Mouse (Mus musculus): ENCODE measurements around the gene Cd68. TPM values are rescaled to one million over a fixed set of nuclear protein-coding genes. Genes with fewer than 3 reads are reported as not detected.
A peak's percentile ranks its signal among the peaks of the same experiment; 100 is the strongest.

The Cd68 gene
- polyA plus RNA-seq, 1 experiment from 2014 or later: 35.4 TPM

GRCm38 (mm10) chr11:69697396-69697795 is 31.4 kb upstream of the Cd68 start:
- Histone ChIP-seq H3K9ac (ENCODE audit: low read depth, low read length) (no peak overlapping the region), H3K4me3 (ENCODE audit: low read depth, low read length) (no peak overlapping the region), H3K27me3 (ENCODE audit: control insufficient read depth, insufficient read depth, low read depth, low read length) (no peaks in the 10 kb centered on the region; the same call in 1 of the 2 replicates), H3K9me3 (replicated peaks; ENCODE audit: control insufficient read depth, low read length) (no peaks in the 10 kb centered on the region), H3K27ac (ENCODE audit: low read length) (no peak overlapping the region), H3K36me3 (ENCODE audit: control insufficient read depth, insufficient read depth) (no peaks in the 10 kb centered on the region), H3K4me2 (ENCODE audit: low read depth, low read length) (no peak overlapping the region), H3K4me1 (ENCODE audit: control insufficient read depth, low read depth, low read length) (peaks cover 5% of the 10 kb centered on the region)
- no peak for ATAC-seq (ENCODE audit: low read depth)
- 85% methylated on average over 3 of the region's 3 CpGs for WGBS (ENCODE audit: insufficient replicate concordance)

- Histone ChIP-seq H3K4me3 (ENCODE audit: low read depth, low read length) (peak within 1 kb of the TSS; percentile 57), H3K9ac (ENCODE audit: low read depth, low read length) (peak within 1 kb of the TSS; percentile 57), H3K27me3 (ENCODE audit: control insufficient read depth, insufficient read depth, low read depth, low read length) (no peaks in the 10 kb centered on the region; the same call in 1 of the 2 replicates), H3K4me1 (ENCODE audit: control insufficient read depth, low read depth, low read length) (peaks cover 8% of the 10 kb centered on the region), H3K9me3 (replicated peaks; ENCODE audit: control insufficient read depth, low read length) (no peaks in the 10 kb centered on the region), H3K27ac (ENCODE audit: low read length) (peak within 1 kb of the TSS; percentile 54), H3K36me3 (ENCODE audit: control insufficient read depth, insufficient read depth) (no peaks in the 10 kb centered on the region), H3K4me2 (ENCODE audit: low read depth, low read length) (peak within 1 kb of the TSS; percentile 60)
- 8% methylated on average over 40 of the region's 41 CpGs for WGBS (ENCODE audit: insufficient replicate concordance)
- ATAC-seq (ENCODE audit: low read depth): peak; percentile 41; the same call in 1 of the 2 replicates
Observed at GRCm38 (mm10) chr11:69695361-69696181, 29.6 kb upstream of the Cd68 start, which contains the start of the genes Tnfsf12 and Tnfsfm13. TSS of gene Tnfsf12 (minus strand) at chr11:69695849. TSS of gene Tnfsfm13 (minus strand) at chr11:69696098.

- Histone ChIP-seq H3K27ac (ENCODE audit: low read length) (no peak overlapping the region), H3K9ac (ENCODE audit: low read depth, low read length) (no peak overlapping the region; the same call in 1 of the 2 replicates), H3K4me2 (ENCODE audit: low read depth, low read length) (peak overlapping the region; percentile 60), H3K27me3 (ENCODE audit: control insufficient read depth, insufficient read depth, low read depth, low read length) (no peaks in the 10 kb centered on the region; the same call in 1 of the 2 replicates), H3K36me3 (ENCODE audit: control insufficient read depth, insufficient read depth) (no peaks in the 10 kb centered on the region), H3K4me3 (ENCODE audit: low read depth, low read length) (peak overlapping the region; percentile 57), H3K4me1 (ENCODE audit: control insufficient read depth, low read depth, low read length) (peaks cover 8% of the 10 kb centered on the region), H3K9me3 (replicated peaks; ENCODE audit: control insufficient read depth, low read length) (no peaks in the 10 kb centered on the region)
- no peak for ATAC-seq (ENCODE audit: low read depth)
- 48% methylated on average over 6 of the region's 6 CpGs for WGBS (ENCODE audit: insufficient replicate concordance)
Observed at GRCm38 (mm10) chr11:69695046-69695360, 29.1 kb upstream of the Cd68 start.

GRCm38 (mm10) chr11:69693421-69693965 is 27.5 kb upstream of the Cd68 start:
- no peaks in the 10 kb centered on the region for H3K9me3 ChIP-seq (replicated peaks; ENCODE audit: control insufficient read depth, low read length)
- H3K27ac ChIP-seq (ENCODE audit: low read length): no peak overlapping the region
- WGBS (ENCODE audit: insufficient replicate concordance): 51% methylated on average over 11 of the region's 11 CpGs
- H3K4me1 ChIP-seq (ENCODE audit: control insufficient read depth, low read depth, low read length): peaks cover 8% of the 10 kb centered on the region
- H3K36me3 ChIP-seq (ENCODE audit: control insufficient read depth, insufficient read depth): no peaks in the 10 kb centered on the region
- no peak for ATAC-seq (ENCODE audit: low read depth)
- no peak overlapping the region for H3K4me2 ChIP-seq (ENCODE audit: low read depth, low read length)
- no peak overlapping the region for H3K4me3 ChIP-seq (ENCODE audit: low read depth, low read length)
- no peaks in the 10 kb centered on the region; the same call in 1 of the 2 replicates for H3K27me3 ChIP-seq (ENCODE audit: control insufficient read depth, insufficient read depth, low read depth, low read length)
- H3K9ac ChIP-seq (ENCODE audit: low read depth, low read length): no peak overlapping the region

- 63% methylated on average over 6 of the region's 6 CpGs for WGBS (ENCODE audit: insufficient replicate concordance)
- no peaks in the 10 kb centered on the region; the same call in 1 of the 2 replicates for H3K27me3 ChIP-seq (ENCODE audit: control insufficient read depth, insufficient read depth, low read depth, low read length)
- no peak overlapping the region for H3K4me3 ChIP-seq (ENCODE audit: low read depth, low read length)
- H3K4me1 ChIP-seq (ENCODE audit: control insufficient read depth, low read depth, low read length): peaks cover 8% of the 10 kb centered on the region
- no peaks in the 10 kb centered on the region for H3K36me3 ChIP-seq (ENCODE audit: control insufficient read depth, insufficient read depth)
- H3K4me2 ChIP-seq (ENCODE audit: low read depth, low read length): no peak overlapping the region
- H3K9ac ChIP-seq (ENCODE audit: low read depth, low read length): no peak overlapping the region
- peak; percentile 66 for ATAC-seq (ENCODE audit: low read depth)
- H3K9me3 ChIP-seq (replicated peaks; ENCODE audit: control insufficient read depth, low read length): no peaks in the 10 kb centered on the region
- no peak overlapping the region for H3K27ac ChIP-seq (ENCODE audit: low read length)
Observed at GRCm38 (mm10) chr11:69692863-69693262, 26.9 kb upstream of the Cd68 start.

- WGBS (ENCODE audit: insufficient replicate concordance): 31% methylated on average over 9 of the region's 9 CpGs
- H3K27ac ChIP-seq (ENCODE audit: low read length): no peak overlapping the region
Observed at GRCm38 (mm10) chr11:69692196-69692811, 26.4 kb upstream of the Cd68 start.

GRCm38 (mm10) chr11:69689891-69690290 is 23.9 kb upstream of the Cd68 start:
- H3K4me1 ChIP-seq (ENCODE audit: control insufficient read depth, low read depth, low read length): peaks cover 16% of the 10 kb centered on the region
- no peak overlapping the region for H3K4me3 ChIP-seq (ENCODE audit: low read depth, low read length)
- WGBS (ENCODE audit: insufficient replicate concordance): 75% methylated on average over 1 of the region's 1 CpGs
- no peak overlapping the region for H3K9ac ChIP-seq (ENCODE audit: low read depth, low read length)
- no peak for ATAC-seq (ENCODE audit: low read depth)
- H3K9me3 ChIP-seq (replicated peaks; ENCODE audit: control insufficient read depth, low read length): no peaks in the 10 kb centered on the region
- H3K27ac ChIP-seq (ENCODE audit: low read length): no peak overlapping the region
- no peak overlapping the region for H3K4me2 ChIP-seq (ENCODE audit: low read depth, low read length)
- no peaks in the 10 kb centered on the region for H3K36me3 ChIP-seq (ENCODE audit: control insufficient read depth, insufficient read depth)
- no peaks in the 10 kb centered on the region; the same call in 1 of the 2 replicates for H3K27me3 ChIP-seq (ENCODE audit: control insufficient read depth, insufficient read depth, low read depth, low read length)

More at GRCm38 (mm10) chr11:69692196-69692811, 26.4 kb upstream of the Cd68 start:
- Histone ChIP-seq H3K4me1 (ENCODE audit: control insufficient read depth, low read depth, low read length) (peaks cover 8% of the 10 kb centered on the region), H3K4me3 (ENCODE audit: low read depth, low read length) (no peak overlapping the region), H3K9ac (ENCODE audit: low read depth, low read length) (no peak overlapping the region), H3K36me3 (ENCODE audit: control insufficient read depth, insufficient read depth) (no peaks in the 10 kb centered on the region), H3K9me3 (replicated peaks; ENCODE audit: control insufficient read depth, low read length) (no peaks in the 10 kb centered on the region), H3K27me3 (ENCODE audit: control insufficient read depth, insufficient read depth, low read depth, low read length) (no peaks in the 10 kb centered on the region; the same call in 1 of the 2 replicates), H3K4me2 (ENCODE audit: low read depth, low read length) (no peak overlapping the region)
- ATAC-seq (ENCODE audit: low read depth): no peak

GRCm38 (mm10) chr11:69687061-69687460 is 21.1 kb upstream of the Cd68 start:
- H3K9ac ChIP-seq (ENCODE audit: low read depth, low read length): no peak overlapping the region
- H3K36me3 ChIP-seq (ENCODE audit: control insufficient read depth, insufficient read depth): no peaks in the 10 kb centered on the region
- H3K27me3 ChIP-seq (ENCODE audit: control insufficient read depth, insufficient read depth, low read depth, low read length): no peaks in the 10 kb centered on the region
- no peak for ATAC-seq (ENCODE audit: low read depth)
- peaks cover 22% of the 10 kb centered on the region for H3K4me1 ChIP-seq (ENCODE audit: control insufficient read depth, low read depth, low read length)
- H3K4me3 ChIP-seq (ENCODE audit: low read depth, low read length): no peak overlapping the region
- WGBS (ENCODE audit: insufficient replicate concordance): 48% methylated on average over 5 of the region's 5 CpGs
- H3K4me2 ChIP-seq (ENCODE audit: low read depth, low read length): no peak overlapping the region
- H3K9me3 ChIP-seq (replicated peaks; ENCODE audit: control insufficient read depth, low read length): no peaks in the 10 kb centered on the region
- no peak overlapping the region for H3K27ac ChIP-seq (ENCODE audit: low read length)
